Mouse (Mus musculus) heart, embryonic 14.5 days (tissue): ENCODE results near the gene Clk2. TPM values are rescaled to one million over a fixed set of nuclear protein-coding genes. Genes with fewer than 3 reads are reported as not detected.

ENCODE experiments used
- ATAC-seq: fragments of 200-750 bp; cut with Nextera tagmentation; 2 replicates; pipeline ENCODE4 v1.8.0; 2017; ENCODE audit warnings: low read depth, moderate TSS enrichment; ENCODE audit not compliant: insufficient number of reproducible peaks, insufficient read depth, low FRiP score
- H3K27ac ChIP-seq, 2 experiments: fragments of 200-500 bp in 1 of 2; fragments of 300-500 bp in 1 of 2; sonication (generic) in 1 of 2; replicated peaks in 1 of 2; 2 replicates each; pipeline ENCODE4 v1.5.1; 2012 to 2014; ENCODE audit warnings: low read depth in 2 of 2, low read length in 2 of 2, control low read depth in 1 of 2, mild to moderate bottlenecking in 1 of 2, mixed read lengths in 1 of 2; ENCODE audit not compliant: control insufficient read depth in 1 of 2, insufficient read depth in 1 of 2
- H3K27me3 ChIP-seq: fragments of 300-500 bp; sonication (generic); 2 replicates; pipeline ENCODE4 v1.6.1; 2014; ENCODE audit warnings: mild to moderate bottlenecking, low read length, control low read depth; ENCODE audit not compliant: control insufficient read depth, insufficient read depth
- H3K36me3 ChIP-seq: fragments of 300-500 bp; sonication (generic); 2 replicates; pipeline ENCODE4 v1.6.1; 2014; ENCODE audit warnings: mild to moderate bottlenecking, control low read depth, low read length, mixed read lengths; ENCODE audit not compliant: control insufficient read depth, insufficient read depth
- H3K4me1 ChIP-seq, 2 experiments: fragments of 200-500 bp in 1 of 2; fragments of 300-500 bp in 1 of 2; sonication (generic) in 1 of 2; 2 replicates each; pipeline ENCODE4 v1.6.1; 2012 to 2014; ENCODE audit warnings: low read length in 2 of 2, control low read depth in 1 of 2, mixed read lengths in 1 of 2; ENCODE audit not compliant: control insufficient read depth in 2 of 2, insufficient read depth in 2 of 2
- H3K4me2 ChIP-seq: fragments of 300-500 bp; sonication (generic); 2 replicates; pipeline ENCODE4 v1.6.1; 2014; ENCODE audit warnings: mild to moderate bottlenecking, low read length
- H3K4me3 ChIP-seq, 2 experiments: fragments of 200-500 bp in 1 of 2; fragments of 300-500 bp in 1 of 2; sonication (generic) in 1 of 2; 2 replicates each; pipeline ENCODE4 v1.5.1; 2012 to 2014; ENCODE audit warnings: low read length in 2 of 2, mild to moderate bottlenecking in 2 of 2, control low read depth in 1 of 2, low read depth in 1 of 2, moderate library complexity in 1 of 2; ENCODE audit not compliant: control insufficient read depth in 1 of 2, insufficient read depth in 1 of 2
- H3K9ac ChIP-seq: fragments of 300-500 bp; sonication (generic); 2 replicates; pipeline ENCODE4 v1.6.1; 2014; ENCODE audit warnings: mild to moderate bottlenecking, low read length
- H3K9me3 ChIP-seq: fragments of 300-500 bp; sonication (generic); 2 replicates; pipeline ENCODE4 v1.6.1; 2016; ENCODE audit warnings: low read length, control low read depth; ENCODE audit not compliant: control insufficient read depth
- WGBS: fragments of 180-500 bp; shearing (Covaris S2); extraction: QIAGEN DNeasy Blood & Tissue Kit; methylation state at CpG from one replicate; pipeline ENCODE4 v1.1.7; 2014; 5-methylcytosine and 5-hydroxymethylcytosine counted together
- polyA plus RNA-seq: library from polyadenylated mRNA; unstranded; fragments of >200 nt; fragmentation: Nextera tagmentation; extraction: Ambion mirVana; gene quantifications from 2 replicates; pipeline ENCODE4 v1.2.1, GENCODE M21; 2014

Gene Clk2
- polyA plus RNA-seq, 1 experiment from 2014 or later: 12.4 TPM

DNA sequence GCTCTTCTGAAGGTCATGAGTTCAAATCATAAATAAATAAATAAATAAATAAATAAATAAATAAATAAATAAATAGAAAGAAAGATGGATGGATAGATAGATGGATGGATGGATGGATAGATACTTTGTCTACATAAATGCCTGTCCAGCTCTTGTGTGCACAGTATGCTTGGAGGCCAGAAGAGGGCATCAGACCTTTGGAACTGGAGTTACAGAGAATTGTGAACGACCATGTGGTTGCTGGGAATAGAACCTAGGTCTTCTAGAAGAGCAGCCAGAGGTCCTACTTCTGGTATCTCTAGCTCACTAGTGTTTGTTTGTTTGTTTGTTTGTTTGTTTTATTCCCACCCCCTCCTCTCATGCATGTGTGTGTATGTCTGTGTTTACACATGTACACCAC is 28.8 kb downstream of the Clk2 start:
- no peak for ATAC-seq
- H3K27me3 ChIP-seq: no peaks in the 10 kb centered on the region
- 84% methylated on average over 1 of the region's 1 CpGs for WGBS
- no peak overlapping the region for H3K4me3 ChIP-seq
- H3K4me1 ChIP-seq: peaks cover 4 to 9% of the 10 kb centered on the region in 2 experiments
- no peaks in the 10 kb centered on the region for H3K9me3 ChIP-seq
- no peak overlapping the region for H3K9ac ChIP-seq
- H3K4me2 ChIP-seq: no peak overlapping the region
- 0 out of 2 replicates have a peak, but pooled peaks cover 4% of the 10 kb centered on the region for H3K36me3 ChIP-seq
- H3K27ac ChIP-seq: no peak overlapping the region

GRCm38 (mm10) chr3:89193853-89194252 is 29.3 kb downstream of the Clk2 start:
- H3K4me2 ChIP-seq: no peak overlapping the region
- H3K27ac ChIP-seq: no peak overlapping the region
- ATAC-seq: no peak
- H3K9ac ChIP-seq: no peak overlapping the region
- no peaks in the 10 kb centered on the region for H3K9me3 ChIP-seq
- H3K36me3 ChIP-seq: no peaks in the 10 kb centered on the region
- H3K4me1 ChIP-seq: peaks cover 4 to 9% of the 10 kb centered on the region in 2 experiments
- no peaks in the 10 kb centered on the region for H3K27me3 ChIP-seq
- WGBS: 87% methylated on average over 2 of the region's 2 CpGs
- H3K4me3 ChIP-seq: no peak overlapping the region

- ATAC-seq: peak; percentile 93
These were observed 31.6 kb downstream of the Clk2 start for GRCm38 (mm10) chr3:89195979-89196877.

DNA sequence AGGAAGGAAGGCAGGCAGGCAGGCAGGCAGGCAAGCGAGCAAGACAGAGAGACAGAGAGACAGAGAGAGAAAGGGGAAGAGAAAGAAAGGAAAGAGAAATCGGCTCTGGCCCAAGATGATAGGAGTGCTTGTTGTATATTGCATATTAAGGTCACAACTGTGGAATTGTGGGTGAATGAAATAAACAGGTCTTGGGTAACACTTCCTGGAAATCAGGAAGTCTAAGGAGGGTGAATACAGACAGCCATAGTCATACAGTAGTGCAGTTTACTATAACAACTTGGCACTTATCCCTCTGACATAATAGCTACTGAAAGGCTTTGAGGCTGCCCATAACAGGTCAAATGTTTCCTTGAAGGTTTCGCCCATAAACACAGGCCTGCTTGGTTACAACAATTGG is 35.2 kb downstream of the Clk2 start:
- no peak for ATAC-seq
- Histone ChIP-seq H3K36me3 (peaks cover 9% of the 10 kb centered on the region), H3K9me3 (no peaks in the 10 kb centered on the region), H3K4me1 (peaks cover 8 to 13% of the 10 kb centered on the region in 2 experiments), H3K27me3 (no peaks in the 10 kb centered on the region), H3K9ac (no peak overlapping the region), H3K4me3 (no peak overlapping the region), H3K4me2 (no peak overlapping the region), H3K27ac (no peak overlapping the region)
- WGBS: 76% methylated on average over 3 of the region's 3 CpGs

More at GRCm38 (mm10) chr3:89195979-89196877, 31.6 kb downstream of the Clk2 start:
- H3K4me1 ChIP-seq: peaks cover 4 to 9% of the 10 kb centered on the region in 2 experiments
- no peaks in the 10 kb centered on the region for H3K9me3 ChIP-seq
- H3K9ac ChIP-seq: peak overlapping the region; percentile 82
- H3K4me3 ChIP-seq: peak overlapping the region; percentile 50 to 71
- no peaks in the 10 kb centered on the region for H3K27me3 ChIP-seq
- WGBS: 8% methylated on average over 33 of the region's 33 CpGs
- peak overlapping the region; percentile 72 to 81 for H3K27ac ChIP-seq
- no peaks in the 10 kb centered on the region for H3K36me3 ChIP-seq
- peak overlapping the region; percentile 84 for H3K4me2 ChIP-seq

- Histone ChIP-seq H3K4me3 (peak within 1 kb of the TSS; percentile 58 to 61), H3K27ac (peak within 1 kb of the TSS in 1 of 2 experiments; percentile 29; a peak in 2 of 4 replicates), H3K27me3 (no peaks in the 10 kb centered on the region), H3K4me1 (peaks cover 4% of the 10 kb centered on the region in 2 experiments; a peak in 3 of 4 replicates), H3K4me2 (peak within 1 kb of the TSS; percentile 74), H3K36me3 (peaks cover 36% of the 10 kb centered on the region), H3K9ac (peak within 1 kb of the TSS; percentile 69), H3K9me3 (no peaks in the 10 kb centered on the region)
- 23% methylated on average over 13 of the region's 13 CpGs for WGBS
- peak; percentile 79 for ATAC-seq
These were observed 37.9 kb downstream of the Clk2 start, which contains the start of gene Gba for GRCm38 (mm10) chr3:89202253-89203141. Gene Gba, plus strand, starts transcription at chr3:89202928.

GRCm38 (mm10) chr3:89203142-89203514 is 38.5 kb downstream of the Clk2 start:
- peak overlapping the region; percentile 58 to 61 for H3K4me3 ChIP-seq
- H3K36me3 ChIP-seq: peaks cover 42% of the 10 kb centered on the region
- H3K9ac ChIP-seq: peak overlapping the region; percentile 69
- H3K27ac ChIP-seq: peak overlapping the region in 1 of 2 experiments; percentile 29; a peak in 1 of 4 replicates
- H3K4me2 ChIP-seq: peak overlapping the region; percentile 74
- peaks cover 4% of the 10 kb centered on the region in 2 experiments; a peak in 3 of 4 replicates for H3K4me1 ChIP-seq
- no peak for ATAC-seq
- no peaks in the 10 kb centered on the region for H3K27me3 ChIP-seq
- no peaks in the 10 kb centered on the region for H3K9me3 ChIP-seq
- WGBS: 26% methylated on average over 5 of the region's 5 CpGs

- peaks cover 4% of the 10 kb centered on the region in 2 experiments; a peak in 3 of 4 replicates for H3K4me1 ChIP-seq
- no peak overlapping the region for H3K27ac ChIP-seq
- WGBS: 89% methylated on average over 7 of the region's 7 CpGs
- H3K4me2 ChIP-seq: no peak overlapping the region
- peaks cover 67% of the 10 kb centered on the region for H3K36me3 ChIP-seq
- H3K9ac ChIP-seq: no peak overlapping the region
- no peak overlapping the region for H3K4me3 ChIP-seq
- H3K27me3 ChIP-seq: no peaks in the 10 kb centered on the region
- H3K9me3 ChIP-seq: no peaks in the 10 kb centered on the region
- no peak for ATAC-seq
These were observed 41.5 kb downstream of the Clk2 start for GRCm38 (mm10) chr3:89206079-89206478.
